Mouse (Mus musculus): ENCODE measurements around the gene Mcrip1. TPM values are rescaled to one million over a fixed set of nuclear protein-coding genes. Genes with fewer than 3 reads are reported as not detected.
"Not testable (repeated sequence)": the region's sequence is repeated elsewhere in the genome, so short reads cannot be mapped to it uniquely, and the experiment has no call there.

Gene Mcrip1
- total RNA-seq, 2 experiments from 2014 or later = 39.1 to 44.1 TPM

DNA sequence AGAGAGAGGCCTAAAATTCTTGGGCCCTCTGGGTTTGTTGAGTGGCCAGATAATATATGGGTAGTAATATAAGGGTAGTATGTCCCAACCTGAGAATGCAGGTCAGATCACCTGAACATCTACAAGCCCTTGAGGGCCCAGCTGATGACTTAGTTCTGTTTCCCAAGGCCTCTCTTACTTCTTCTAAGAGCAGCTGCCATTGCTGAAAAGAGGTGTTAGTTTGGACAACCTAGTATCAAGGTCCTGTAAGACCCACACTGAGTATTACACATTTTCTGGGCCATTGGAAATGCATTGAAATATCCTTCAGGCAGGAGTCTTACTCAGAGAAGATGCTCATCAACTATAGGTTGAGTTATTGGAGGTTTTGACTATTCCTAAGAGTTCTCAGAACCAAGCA, 26.4 kb upstream of the Mcrip1 start:
- no peak for DNase-seq

- no peak for DNase-seq
Observed at GRCm38 (mm10) chr11:120575046-120575445, 25.5 kb upstream of the Mcrip1 start.

GRCm38 (mm10) chr11:120574278-120574600, 24.7 kb upstream of the Mcrip1 start:
- no peak for DNase-seq

- no peak for DNase-seq
Observed at GRCm38 (mm10) chr11:120573585-120574277, 24.2 kb upstream of the Mcrip1 start.

DNA sequence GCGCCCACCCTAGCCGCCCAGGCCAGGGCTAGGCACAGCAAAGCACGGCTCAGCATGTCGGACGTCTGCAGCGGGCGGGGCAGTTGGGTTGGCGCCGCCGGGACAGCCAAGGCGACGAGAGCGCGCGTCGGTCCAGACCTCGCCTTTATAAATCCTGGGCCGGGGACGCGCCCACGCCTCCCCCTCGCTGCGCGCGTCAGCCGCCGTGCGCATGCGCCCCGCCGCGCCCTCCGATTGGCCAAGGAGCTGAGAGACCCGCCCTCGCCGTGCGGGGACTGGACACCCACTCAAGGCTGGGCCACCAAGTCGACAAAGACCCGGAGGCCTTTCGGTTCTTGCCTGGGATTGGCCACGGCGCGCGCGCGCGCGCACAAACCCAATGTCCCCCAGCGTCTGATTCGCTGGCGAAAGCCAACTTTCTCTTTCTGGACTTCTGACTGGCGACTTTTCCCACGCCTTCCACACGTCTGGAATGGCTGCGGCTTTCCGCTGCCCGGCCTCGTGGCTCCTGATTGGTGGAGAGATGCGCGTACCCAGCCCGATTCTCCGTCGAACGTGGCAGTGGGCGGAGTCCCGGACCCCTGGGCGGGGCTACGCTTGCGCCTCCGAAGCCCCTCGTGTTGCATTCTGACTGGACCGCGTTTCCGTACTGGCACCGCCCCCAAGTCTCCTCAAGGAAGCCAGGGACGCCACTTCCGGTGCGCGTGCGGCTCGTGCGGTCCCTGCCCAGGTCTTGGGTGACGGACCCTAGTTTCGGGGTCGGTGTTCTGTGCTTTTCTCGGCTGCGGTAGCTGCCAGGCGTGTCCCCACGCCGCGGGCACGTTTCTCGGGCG, 23.4 kb upstream of the Mcrip1 start, which contains the start of gene P4hb:
P4hb (minus strand) TSS at position 502 of the 833 bp plus-strand sequence.
- DNase-seq = peak; percentile 99 to 100

DNA sequence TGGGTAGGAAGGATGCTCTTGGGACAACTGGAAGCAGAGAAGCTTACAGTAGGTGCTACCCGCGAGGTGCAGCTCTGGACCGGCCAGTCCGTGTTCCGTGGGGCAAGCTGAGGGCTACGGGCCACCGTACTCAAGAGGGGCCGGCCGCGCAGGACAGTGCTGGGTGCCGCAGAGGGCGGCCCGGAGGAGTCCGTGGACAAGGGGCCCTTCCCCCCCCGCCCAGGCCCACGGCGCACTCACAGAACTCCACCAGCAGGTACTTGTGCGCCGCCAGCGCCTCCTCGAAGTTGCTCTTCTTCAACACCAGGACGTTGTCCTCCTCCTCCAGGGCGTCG, 22.9 kb upstream of the Mcrip1 start:
- no peak for DNase-seq

- no peak for DNase-seq
Observed at GRCm38 (mm10) chr11:120571754-120572416, 22.4 kb upstream of the Mcrip1 start.

- no peak for DNase-seq
Observed at GRCm38 (mm10) chr11:120571122-120571521, 21.6 kb upstream of the Mcrip1 start.

DNA sequence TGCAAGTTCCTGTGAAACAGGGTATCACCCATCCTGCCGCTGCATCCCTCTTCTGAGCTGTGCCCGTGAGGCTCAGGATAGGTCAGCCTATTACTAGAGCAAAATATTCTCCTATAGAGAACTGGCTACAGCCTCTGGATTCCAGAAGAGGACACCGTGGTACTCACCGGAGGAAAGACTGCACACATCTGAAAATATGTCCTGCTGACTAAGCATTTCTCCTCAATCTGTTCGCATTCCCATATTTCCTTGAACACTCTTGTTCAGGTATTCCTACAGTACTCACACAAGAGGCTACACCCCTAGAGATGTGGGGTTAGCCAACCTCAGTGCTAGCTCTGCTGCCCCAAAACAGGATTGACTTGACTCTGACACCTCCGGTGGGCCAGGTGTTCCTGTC, 18.8 kb upstream of the Mcrip1 start:
- DNase-seq = no peak

GRCm38 (mm10) chr11:120565114-120565513, 15.6 kb upstream of the Mcrip1 start:
- DNase-seq = no peak

DNA sequence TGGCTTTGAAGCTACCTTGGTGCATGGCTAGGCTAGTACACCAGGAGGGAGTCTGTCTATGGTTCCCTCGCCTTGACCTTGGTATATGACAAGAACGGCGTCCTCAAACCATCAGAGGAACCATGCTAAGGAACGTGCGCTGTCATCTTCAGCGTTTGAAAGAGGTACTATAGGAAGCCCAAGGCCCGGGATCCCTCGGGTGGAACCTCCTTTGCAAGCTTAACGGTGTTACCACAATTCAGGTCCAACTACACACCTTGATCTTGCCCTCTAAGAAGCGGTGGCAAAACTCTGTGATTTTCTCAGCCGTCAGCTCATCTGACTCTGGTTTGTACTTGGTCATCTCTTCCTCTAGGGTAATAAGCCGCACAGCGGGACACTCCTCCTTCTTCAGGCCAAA, 13.4 kb upstream of the Mcrip1 start:
- DNase-seq = no peak

- DNase-seq = no peak
Observed at GRCm38 (mm10) chr11:120560952-120561728, 11.6 kb upstream of the Mcrip1 start.

DNA sequence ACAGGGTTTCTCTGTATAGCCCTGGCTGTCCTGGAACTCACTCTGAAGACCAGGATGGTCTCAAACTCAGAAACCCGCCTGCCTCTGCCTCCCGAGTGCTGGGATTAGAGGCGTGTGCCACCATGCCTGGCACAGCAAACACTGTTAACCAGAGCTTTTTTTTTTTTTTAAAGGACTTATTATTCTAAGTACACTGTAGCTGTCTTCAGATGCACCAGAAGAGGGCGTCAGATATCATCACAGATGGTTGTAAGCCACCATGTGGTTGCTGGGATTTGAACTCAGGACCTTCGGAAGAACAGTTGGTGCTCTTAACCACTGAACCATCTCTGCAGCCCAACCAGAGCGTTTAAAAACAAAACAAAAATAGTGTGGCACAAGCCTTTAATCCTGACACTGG, 9.3 kb upstream of the Mcrip1 start:
- not testable (repeated sequence) for DNase-seq

GRCm38 (mm10) chr11:120555260-120555659, 5.7 kb upstream of the Mcrip1 start:
- no peak for DNase-seq

- DNase-seq = peak; percentile 64 to 68
Observed at GRCm38 (mm10) chr11:120554834-120555233, 5.3 kb upstream of the Mcrip1 start.

GRCm38 (mm10) chr11:120552736-120553135, 3.2 kb upstream of the Mcrip1 start:
- DNase-seq = no peak

DNA sequence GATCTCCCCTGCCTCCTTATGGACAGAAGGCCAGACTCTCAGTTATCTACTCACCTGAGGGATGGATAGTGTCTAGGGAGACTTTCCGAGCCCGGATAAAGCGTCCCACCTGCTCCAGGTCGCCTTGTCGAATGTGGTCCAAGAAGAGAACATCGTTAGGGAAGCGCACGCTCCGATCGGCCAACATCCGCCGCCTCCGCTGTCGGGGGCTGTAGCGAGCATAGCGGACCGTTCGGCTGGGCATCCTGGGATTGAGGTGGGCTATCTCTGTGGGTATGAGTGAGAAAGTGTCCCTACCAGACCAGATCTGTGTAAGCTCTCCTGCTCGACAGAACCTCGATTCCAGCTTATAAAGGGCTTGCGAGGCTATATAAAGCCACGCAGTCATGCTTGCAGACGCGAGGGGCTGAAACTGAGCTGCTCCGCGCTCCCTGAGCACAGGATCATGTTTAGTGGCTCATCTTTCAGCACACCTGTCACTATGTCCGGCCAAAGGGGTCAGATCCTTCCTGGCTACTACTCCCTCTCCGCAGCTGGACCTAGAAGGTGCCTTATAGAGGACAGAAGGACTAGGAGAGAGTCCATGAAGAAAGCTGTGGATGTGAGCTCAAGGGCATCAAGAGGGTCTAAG, 1.4 kb upstream of the Mcrip1 start, which contains the start of gene Ppp1r27:
Ppp1r27 (minus strand) TSS at position 323 of the 631 bp plus-strand sequence.
- DNase-seq = no peak

- peak in 1 of 2 experiments; percentile 36 for DNase-seq
Observed at GRCm38 (mm10) chr11:120549986-120550809, 671 bp upstream of the Mcrip1 start.

DNA sequence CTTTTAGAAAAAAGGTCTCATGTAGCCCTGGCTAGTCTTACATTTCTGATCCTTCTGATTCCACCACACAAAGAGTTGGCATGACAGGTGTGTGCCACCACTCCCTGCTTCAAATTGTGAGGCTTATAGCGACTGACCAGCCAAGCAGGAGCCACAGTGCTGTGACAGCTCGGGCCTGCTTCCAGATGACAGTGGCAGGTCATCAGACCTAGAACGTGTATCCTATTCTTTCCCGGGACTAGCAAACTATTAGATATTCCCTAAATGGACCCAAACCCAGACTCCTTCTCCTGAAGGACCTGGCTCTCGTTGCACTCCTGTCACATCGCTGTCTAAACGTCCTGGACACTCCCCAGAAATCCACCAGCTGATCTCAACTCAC, 750 bp downstream of the Mcrip1 start:
- DNase-seq = no peak

DNA sequence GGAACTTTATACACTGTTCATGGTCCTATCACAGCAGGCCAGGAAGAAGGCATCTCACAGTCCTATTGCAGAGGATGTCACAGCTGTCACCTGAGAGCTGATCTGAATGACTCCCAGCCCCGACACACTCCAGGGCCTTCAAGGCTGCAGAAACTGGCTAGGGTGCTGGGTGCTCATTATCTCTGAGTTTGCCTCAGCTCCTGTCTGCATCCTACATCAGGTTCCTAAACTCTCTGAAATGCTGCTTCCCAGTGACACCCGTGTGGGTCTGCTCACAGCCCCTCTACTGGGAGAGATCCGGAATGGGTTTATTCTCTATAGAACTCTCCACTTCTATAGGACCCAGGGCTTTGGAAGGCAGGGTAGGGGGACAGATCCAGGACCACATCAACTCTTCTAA, 1.3 kb downstream of the Mcrip1 start:
- no peak for DNase-seq

GRCm38 (mm10) chr11:120547469-120547868, 2.1 kb downstream of the Mcrip1 start:
- DNase-seq = no peak

Data from heart, adult 18-20 months (tissue).